Mouse (Mus musculus) midbrain, postnatal 0 days (tissue): ENCODE measurements at regions not wholly inside any gene's neighbourhood (a gene's known extent, or its start where the extent isn't known, plus 50 kb on each side); places are given as distances from the start of the nearest gene placed in this dataset.

ENCODE experiments used
- ATAC-seq: fragments of 200-750 bp; cut with Nextera tagmentation; 2 replicates; pipeline ENCODE4 v1.8.0; 2017; ENCODE audit warnings: moderate number of reproducible peaks, mild to moderate bottlenecking, moderate TSS enrichment, moderate library complexity; ENCODE audit not compliant: low FRiP score
- DNase-seq: peaks from one replicate; pipeline ENCODE4 v3.0.0-alpha.2; 2015; ENCODE audit warnings: low spot score
- H3K27ac ChIP-seq: fragments of 300-500 bp; sonication (generic); 2 replicates; pipeline ENCODE4 v1.5.1; 2014; ENCODE audit warnings: low read depth, mild to moderate bottlenecking, low read length, mixed read lengths
- H3K27me3 ChIP-seq: fragments of 300-500 bp; sonication (generic); 2 replicates; pipeline ENCODE4 v1.6.1; 2014; ENCODE audit warnings: low read length, control low read depth, mixed read lengths; ENCODE audit not compliant: insufficient read depth
- H3K36me3 ChIP-seq: fragments of 300-500 bp; sonication (generic); 2 replicates; pipeline ENCODE4 v1.6.1; 2014; ENCODE audit warnings: low read length, control low read depth, mixed read lengths; ENCODE audit not compliant: insufficient read depth
- H3K4me1 ChIP-seq: fragments of 300-500 bp; sonication (generic); 2 replicates; pipeline ENCODE4 v1.6.1; 2014; ENCODE audit warnings: mild to moderate bottlenecking, control low read depth, antibody characterized with exemption, low read length, mixed read lengths; ENCODE audit not compliant: insufficient read depth
- H3K4me2 ChIP-seq: fragments of 300-500 bp; sonication (generic); 2 replicates; pipeline ENCODE4 v1.6.1; 2014; ENCODE audit warnings: low read depth, mild to moderate bottlenecking, low read length, mixed read lengths; ENCODE audit not compliant: poor library complexity, severe bottlenecking
- H3K4me3 ChIP-seq: fragments of 300-500 bp; sonication (generic); 2 replicates; pipeline ENCODE4 v1.5.1; 2014; ENCODE audit warnings: low read depth, mild to moderate bottlenecking, low read length, moderate library complexity
- H3K9ac ChIP-seq: fragments of 300-500 bp; sonication (generic); replicated peaks from 2 replicates; pipeline ENCODE4 v1.6.1; 2014; ENCODE audit warnings: mild to moderate bottlenecking, low read length, moderate library complexity, mixed read lengths; ENCODE audit not compliant: poor library complexity, severe bottlenecking
- H3K9me3 ChIP-seq: fragments of 300-500 bp; sonication (generic); 2 replicates; pipeline ENCODE4 v1.6.1; 2016; ENCODE audit warnings: low read length, control low read depth
- CTCF ChIP-seq: IDR thresholded peaks from 2 replicates; pipeline ENCODE4 v1.5.1; 2016; ENCODE audit warnings: antibody characterized with exemption, mild to moderate bottlenecking
- WGBS: fragments of 180-500 bp; shearing (Covaris S2); extraction: QIAGEN DNeasy Blood & Tissue Kit; methylation state at CpG from one replicate; pipeline ENCODE4 v1.1.7; 2014; 5-methylcytosine and 5-hydroxymethylcytosine counted together

- Histone ChIP-seq H3K4me2 (no peak overlapping the region), H3K4me3 (no peak overlapping the region), H3K9me3 (no peaks in the 10 kb centered on the region), H3K9ac (no peak overlapping the region), H3K4me1 (no peaks in the 10 kb centered on the region), H3K27ac (no peak overlapping the region), H3K27me3 (no peaks in the 10 kb centered on the region), H3K36me3 (no peaks in the 10 kb centered on the region)
- ATAC-seq (no peak), DNase-seq (no peak)
- WGBS = 96% methylated on average over 2 of the region's 2 CpGs
- TF ChIP-seq CTCF = no peak
Observed at GRCm38 (mm10) chr13:34540646-34541045, 112.6 kb downstream of the Pxdc1 start.

GRCm38 (mm10) chr13:34533896-34534295 is 119.4 kb downstream of the Pxdc1 start:
- no peak for DNase-seq
- 77% methylated on average over 2 of the region's 2 CpGs for WGBS
- peak; percentile 42 for TF ChIP-seq CTCF

GRCm38 (mm10) chr13:34511332-34511731 is 142.0 kb downstream of the Pxdc1 start:
- no peaks in the 10 kb centered on the region for H3K36me3 ChIP-seq
- no peaks in the 10 kb centered on the region for H3K9me3 ChIP-seq
- ATAC-seq = no peak
- no peak overlapping the region for H3K9ac ChIP-seq
- no peak for DNase-seq
- WGBS = 83% methylated on average over 3 of the region's 3 CpGs
- no peak for TF ChIP-seq CTCF
- H3K27me3 ChIP-seq = no peaks in the 10 kb centered on the region
- no peak overlapping the region for H3K27ac ChIP-seq
- H3K4me3 ChIP-seq = no peak overlapping the region
- no peaks in the 10 kb centered on the region for H3K4me1 ChIP-seq
- H3K4me2 ChIP-seq = no peak overlapping the region

More at GRCm38 (mm10) chr13:34533896-34534295, 119.4 kb downstream of the Pxdc1 start:
- Histone ChIP-seq H3K27me3 (no peaks in the 10 kb centered on the region), H3K9me3 (no peaks in the 10 kb centered on the region), H3K27ac (no peak overlapping the region), H3K36me3 (no peaks in the 10 kb centered on the region), H3K4me1 (no peaks in the 10 kb centered on the region), H3K9ac (no peak overlapping the region), H3K4me3 (no peak overlapping the region), H3K4me2 (no peak overlapping the region)
- no peak for ATAC-seq

GRCm38 (mm10) chr13:34507224-34507623 is 146.1 kb downstream of the Pxdc1 start:
- H3K27ac ChIP-seq = no peak overlapping the region
- H3K9ac ChIP-seq = no peak overlapping the region
- no peaks in the 10 kb centered on the region for H3K9me3 ChIP-seq
- TF ChIP-seq CTCF = no peak
- WGBS = 43% methylated on average over 2 of the region's 2 CpGs
- H3K27me3 ChIP-seq = no peaks in the 10 kb centered on the region
- H3K4me1 ChIP-seq = no peaks in the 10 kb centered on the region
- no peak overlapping the region for H3K4me3 ChIP-seq
- no peak overlapping the region for H3K4me2 ChIP-seq
- DNase-seq (no peak), ATAC-seq (no peak)
- H3K36me3 ChIP-seq = no peaks in the 10 kb centered on the region

DNA sequence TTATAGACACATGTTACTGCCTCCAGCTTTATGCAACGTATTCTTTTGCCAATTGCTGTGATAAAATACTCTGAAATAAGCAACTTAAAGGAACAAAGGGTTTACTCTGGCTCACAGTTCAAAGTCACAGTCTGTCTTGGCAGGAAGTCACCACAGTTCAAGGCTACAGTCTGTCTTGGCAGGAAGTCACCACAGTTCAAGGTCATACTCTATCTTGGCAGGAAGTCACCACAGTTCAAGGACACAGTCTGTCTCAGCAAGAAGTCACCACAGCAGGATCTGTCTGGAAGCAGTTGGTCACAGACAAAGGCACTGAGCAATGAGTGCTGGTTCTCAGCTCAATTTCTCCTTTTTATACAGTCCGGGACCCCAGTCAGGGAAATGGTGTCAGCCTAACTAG is 147.4 kb downstream of the Pxdc1 start:
- H3K4me2 ChIP-seq = no peak overlapping the region
- no peaks in the 10 kb centered on the region for H3K9me3 ChIP-seq
- ATAC-seq (no peak), DNase-seq (no peak)
- no peaks in the 10 kb centered on the region for H3K27me3 ChIP-seq
- 81% methylated on average over 2 of the region's 2 CpGs for WGBS
- no peak overlapping the region for H3K9ac ChIP-seq
- H3K27ac ChIP-seq = no peak overlapping the region
- H3K4me3 ChIP-seq = no peak overlapping the region
- no peaks in the 10 kb centered on the region for H3K4me1 ChIP-seq
- no peaks in the 10 kb centered on the region for H3K36me3 ChIP-seq
- TF ChIP-seq CTCF = no peak

DNA sequence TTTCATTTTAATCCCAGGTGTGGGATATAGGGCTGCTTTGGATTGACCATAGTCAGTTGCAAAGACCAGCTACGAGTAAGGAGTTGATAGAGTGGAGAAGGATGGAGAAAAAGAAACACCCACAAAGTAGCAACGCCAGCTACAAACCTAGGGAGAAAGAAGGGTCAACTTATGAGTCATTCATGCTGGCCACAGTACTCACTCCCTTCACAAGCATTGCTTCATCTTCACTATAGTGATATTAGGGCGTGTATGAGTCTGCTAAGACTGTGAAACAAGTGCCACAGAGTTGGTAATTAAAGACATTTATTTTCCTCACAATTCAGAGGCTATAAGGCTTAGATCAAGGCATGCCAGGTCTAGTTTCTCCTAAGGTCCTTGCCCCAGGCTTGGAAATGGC is 148.4 kb downstream of the Pxdc1 start:
- H3K27ac ChIP-seq = no peak overlapping the region
- H3K36me3 ChIP-seq = no peaks in the 10 kb centered on the region
- H3K4me2 ChIP-seq = no peak overlapping the region
- no peaks in the 10 kb centered on the region for H3K27me3 ChIP-seq
- DNase-seq = no peak
- H3K9ac ChIP-seq = no peak overlapping the region
- H3K4me3 ChIP-seq = no peak overlapping the region
- TF ChIP-seq CTCF = no peak
- H3K4me1 ChIP-seq = no peaks in the 10 kb centered on the region
- WGBS = 88% methylated on average over 3 of the region's 3 CpGs
- no peak for ATAC-seq
- H3K9me3 ChIP-seq = no peaks in the 10 kb centered on the region
